Mouse (Mus musculus): ENCODE data around the gene Dicer1. TPM values are rescaled to one million over a fixed set of nuclear protein-coding genes. Genes with fewer than 3 reads are reported as not detected.
A peak's percentile ranks its signal among the peaks of the same experiment; 100 is the strongest.

Dicer1 gene
- 10 to 100 TPM; 29.9 to 34.9 TPM for total RNA-seq (2021)
- long read RNA-seq, experiment 1, partial matches to known transcripts: 6 of 11 reads
- long read RNA-seq, experiment 1, other reads (novel, unspliced or antisense): 5 of 11 reads
- long read RNA-seq, experiment 2, partial matches to known transcripts: 3 of 7 reads
- long read RNA-seq, experiment 2, other reads (novel, unspliced or antisense): 4 of 7 reads

DNA sequence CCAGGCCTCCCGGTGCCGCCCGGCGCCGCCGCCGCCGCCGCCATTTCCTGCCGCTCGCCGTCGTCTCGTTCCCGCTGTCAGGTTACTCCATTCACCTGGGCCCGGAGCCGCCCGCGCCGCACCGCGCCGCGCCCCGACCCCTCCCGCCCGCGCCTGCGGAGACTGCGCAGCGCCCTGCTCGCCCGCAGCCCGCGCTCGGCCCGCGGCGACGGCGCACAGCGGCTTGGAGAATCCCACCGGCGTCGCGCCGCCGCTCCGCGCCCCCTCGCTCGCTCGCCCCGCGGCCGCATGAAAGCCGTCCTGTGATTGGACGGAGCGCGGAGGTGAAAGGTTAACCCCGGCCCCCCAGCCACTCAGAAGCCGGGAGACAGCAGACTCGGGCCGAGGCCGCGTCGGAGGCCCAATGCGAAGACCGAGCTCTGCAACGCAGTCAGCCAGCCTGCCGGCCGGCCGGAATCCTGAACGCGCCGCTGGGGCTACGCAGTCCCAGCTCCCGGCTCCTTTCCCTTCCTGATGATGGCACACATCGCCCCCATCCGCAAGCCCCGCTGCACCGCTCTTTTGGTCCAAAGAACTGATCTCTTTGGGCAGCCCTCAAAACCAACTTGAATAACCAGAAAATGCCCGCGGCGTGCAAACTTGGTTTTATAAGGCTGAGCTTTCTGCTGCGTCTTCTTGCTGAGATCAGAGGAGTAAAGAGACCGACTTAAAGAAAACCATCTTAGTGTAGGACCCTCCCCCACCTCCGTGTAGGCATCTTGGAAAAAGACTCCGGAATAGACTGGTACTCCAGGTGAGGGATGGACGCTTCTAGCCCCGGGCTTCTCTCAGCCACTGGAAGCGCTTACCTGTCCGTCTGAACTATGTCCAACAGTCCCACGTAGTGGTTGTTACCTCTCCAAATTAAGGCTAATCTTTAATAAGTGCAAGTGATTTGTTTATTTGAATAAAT lies at the start of gene Dicer1:
Gene Dicer1 (minus strand): TSS at position 139 of the 952 bp plus-strand sequence.
- DNase-seq: peak; percentile 98
- intact Hi-C loops (cut with DNase I): no loop called here

DNA sequence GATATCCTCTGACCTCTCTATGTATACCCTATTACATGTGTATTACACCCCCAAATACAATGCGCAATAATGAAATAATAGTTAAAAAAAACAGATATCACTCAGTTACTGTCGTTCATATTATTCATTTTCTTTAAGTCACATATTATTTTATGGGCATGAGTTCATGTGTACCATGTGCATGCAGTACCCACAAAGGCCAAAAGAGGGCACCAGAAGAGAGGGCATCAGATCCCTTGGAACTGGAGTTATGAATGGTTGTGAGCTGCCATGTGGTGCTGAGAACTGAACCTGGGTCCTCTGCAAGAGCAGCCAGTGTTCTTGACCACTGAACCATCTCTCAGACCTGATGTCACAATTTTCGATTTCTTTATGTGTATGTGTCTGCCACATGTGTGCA lies 47.6 kb upstream of the Dicer1 start:
- intact Hi-C loops (cut with DNase I): no loop called here
- no peak for DNase-seq

DNA sequence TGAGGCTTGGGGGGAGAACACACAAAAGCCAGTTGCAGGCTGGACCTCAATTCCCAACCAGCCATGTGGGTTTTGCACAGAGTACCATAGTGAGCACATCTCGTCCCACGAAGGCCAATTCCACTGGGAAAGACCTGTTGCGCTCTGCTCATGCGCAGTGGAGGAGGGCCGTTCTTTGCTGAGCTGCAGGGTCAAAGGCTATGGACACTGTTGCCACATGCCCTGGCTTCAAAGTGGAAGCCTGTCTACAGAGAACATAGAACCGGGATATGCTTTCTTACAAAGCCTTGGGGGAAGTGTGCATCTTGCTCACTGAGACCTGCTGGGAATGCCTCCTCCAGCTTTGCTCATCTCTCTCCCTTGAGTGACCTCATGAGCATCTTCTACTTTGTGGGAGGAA lies 46.2 kb upstream of the Dicer1 start:
- intact Hi-C loops (cut with DNase I): no loop called here
- DNase-seq: no peak

DNA sequence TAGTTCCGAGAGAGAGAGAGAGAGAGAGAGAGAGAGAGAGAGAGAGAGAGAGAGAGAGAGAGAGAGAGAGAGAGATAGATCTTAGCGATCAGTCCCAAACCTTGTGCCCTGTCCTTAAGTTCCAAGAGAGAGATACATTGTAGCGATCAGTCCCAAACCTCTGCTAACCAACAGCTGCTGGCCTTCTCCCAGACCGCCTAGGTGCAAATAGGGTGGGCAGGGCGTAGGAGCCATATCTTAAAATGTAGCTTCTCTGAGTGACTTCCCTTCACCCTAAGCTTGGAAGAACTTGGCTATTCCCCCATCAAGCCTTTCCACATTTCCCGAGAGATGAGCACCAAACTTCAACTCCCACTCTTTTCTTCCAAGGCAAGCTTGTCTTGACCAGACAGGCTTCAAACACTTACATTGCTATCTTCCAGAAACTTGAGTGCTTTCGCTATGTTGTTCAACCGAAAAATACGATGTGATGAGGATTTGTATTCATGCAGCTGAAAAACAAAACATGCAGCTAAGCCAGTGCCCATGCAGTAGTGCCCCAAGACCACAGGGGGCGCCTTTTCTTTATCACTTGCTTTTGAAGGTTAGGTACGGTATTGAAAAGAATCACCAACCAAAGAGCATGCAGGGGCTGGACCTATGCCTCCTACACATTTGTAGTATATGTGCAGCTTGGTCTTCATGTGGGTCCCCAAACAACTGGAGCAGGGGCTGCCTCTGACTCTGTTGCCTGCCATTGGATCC lies 45.1 kb upstream of the Dicer1 start:
- no peak for DNase-seq
- intact Hi-C loops (cut with DNase I): no loop called here

DNA sequence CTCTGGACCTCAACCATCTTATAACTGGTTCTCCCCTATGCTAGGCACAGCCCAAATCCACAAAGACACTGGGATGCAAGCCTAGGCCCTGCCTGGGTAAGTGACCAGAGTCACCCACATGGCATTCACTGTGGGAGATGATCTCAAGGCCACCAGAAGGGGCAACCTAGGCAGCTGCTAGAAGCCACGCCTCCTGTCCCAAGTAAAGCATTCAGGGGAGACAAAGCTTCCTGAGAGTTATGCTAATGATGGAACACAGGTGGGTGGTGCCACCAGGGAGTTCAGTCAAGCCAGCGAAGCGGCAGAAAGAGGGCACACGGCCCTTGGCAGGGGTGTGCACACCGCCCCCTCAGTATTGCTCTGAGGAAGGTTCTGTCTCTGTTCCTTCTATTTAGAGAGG lies 43.2 kb upstream of the Dicer1 start:
- no peak for DNase-seq

DNA sequence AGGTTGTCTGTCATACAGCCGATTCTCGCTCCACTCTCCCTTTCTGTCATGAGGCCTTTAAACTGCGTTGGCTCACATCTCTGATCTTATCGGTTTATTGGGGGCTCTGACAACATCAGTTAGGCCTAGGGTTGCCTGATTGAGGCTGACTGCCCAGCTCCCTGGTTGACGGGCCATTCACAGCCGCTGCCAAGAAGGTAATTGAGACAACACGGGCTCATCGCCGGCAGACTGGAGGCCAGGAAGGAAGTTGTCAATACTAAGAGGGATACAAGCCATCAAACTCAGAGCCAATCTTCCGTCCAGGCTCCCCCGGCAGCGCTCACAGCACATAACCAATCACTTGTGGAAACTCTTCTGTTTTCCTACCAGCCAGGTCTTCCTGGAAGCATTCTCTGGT lies 41.7 kb upstream of the Dicer1 start:
- DNase-seq: peak in 1 of 2 experiments; percentile 36
- intact Hi-C loops (cut with DNase I): no loop called here

More for the DNA sequence above, 43.2 kb upstream of the Dicer1 start:
- intact Hi-C loops (cut with DNase I): no loop called here

DNA sequence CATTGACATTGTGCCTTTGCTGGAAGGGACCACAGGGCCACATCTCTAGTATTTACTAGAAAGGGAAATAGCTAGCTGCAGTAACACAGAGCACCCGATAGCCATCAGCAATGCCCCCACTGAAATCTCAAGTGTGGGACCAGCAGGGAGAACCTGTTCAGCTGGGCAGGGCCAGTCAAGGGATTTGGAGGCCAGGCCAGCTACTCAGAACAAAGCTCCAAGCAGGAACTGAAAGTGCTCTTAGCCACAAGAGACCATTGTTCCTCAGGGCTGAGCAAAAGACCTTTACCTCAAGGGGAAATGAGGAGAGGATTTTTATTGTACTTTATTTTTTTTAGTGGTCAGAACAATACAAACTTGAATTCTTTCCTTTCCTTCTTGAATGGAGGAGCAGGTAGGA lies 25.9 kb upstream of the Dicer1 start:
- intact Hi-C loops (cut with DNase I): no loop called here
- no peak for DNase-seq

DNA sequence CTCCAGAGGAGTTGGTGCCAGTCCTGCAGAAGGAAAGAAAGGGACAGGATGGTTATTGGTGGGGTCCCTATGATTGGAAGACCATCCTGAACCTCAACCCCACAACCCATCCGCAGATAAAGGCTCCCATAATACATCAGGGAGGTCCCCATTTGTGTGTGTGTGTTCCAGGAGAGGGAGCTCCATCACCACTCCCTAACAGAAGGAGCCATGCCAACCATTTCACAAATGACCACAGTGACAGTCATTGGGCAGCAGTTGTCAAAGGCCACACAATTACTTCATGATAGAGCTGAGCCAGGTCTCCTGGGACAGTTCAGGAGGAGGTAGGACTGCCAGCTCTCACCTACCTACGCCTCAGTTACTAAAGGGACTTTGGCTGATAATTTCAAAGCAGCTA lies 20.2 kb upstream of the Dicer1 start:
- intact Hi-C loops (cut with DNase I): no loop called here
- no peak for DNase-seq

DNA sequence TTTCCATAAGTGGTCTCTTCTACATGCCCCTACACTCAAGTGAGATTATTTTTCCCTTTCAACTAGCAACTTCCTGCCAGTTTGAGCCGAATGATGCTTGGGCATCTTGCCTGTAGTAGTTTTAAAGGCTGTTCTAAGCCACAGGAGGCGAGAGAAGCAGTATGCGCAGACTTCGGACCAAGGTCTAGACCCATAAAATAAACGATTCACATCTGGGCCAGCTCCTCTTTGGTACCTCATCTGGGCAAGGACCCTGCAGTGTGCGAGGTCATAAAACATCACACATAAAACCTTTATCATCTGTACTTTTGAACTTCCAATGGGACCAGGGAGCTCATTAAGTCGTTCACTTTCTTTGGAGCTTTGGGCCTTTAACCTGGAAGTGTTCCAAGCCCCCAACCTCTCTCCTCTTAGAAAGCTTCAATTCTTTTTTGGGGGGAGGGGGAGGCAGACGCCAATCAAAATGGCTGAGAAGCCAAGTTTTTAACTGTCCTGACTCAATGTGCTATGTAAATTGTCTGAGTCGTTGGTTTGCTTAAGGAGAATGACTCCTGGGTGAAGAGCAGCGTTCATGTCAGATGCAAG lies 17.5 kb upstream of the Dicer1 start:
- intact Hi-C loops (cut with DNase I): loop anchor here (2.0 kb wide), 1 partner anchor 170 kb away; no protein-coding TSS in a partner anchor

DNA sequence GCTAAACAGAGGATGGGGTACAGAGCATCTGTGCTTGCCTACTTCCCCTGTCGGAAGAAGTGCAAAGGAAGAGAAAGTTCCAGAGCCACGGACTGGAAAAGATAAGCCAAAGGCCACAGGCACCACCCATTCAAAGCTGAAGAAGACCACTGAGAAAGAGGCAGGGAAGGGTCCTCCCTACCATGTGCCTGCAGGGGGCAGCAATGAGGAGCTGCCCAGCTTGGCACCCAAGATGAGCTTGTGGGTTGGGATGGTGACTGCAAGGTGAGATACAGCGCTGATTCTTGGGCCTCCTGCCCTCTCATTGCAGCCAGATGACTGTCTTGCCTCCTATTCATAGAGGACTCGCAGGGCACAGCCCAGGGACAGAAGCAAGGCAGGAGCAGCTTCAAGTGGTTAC lies 15.4 kb upstream of the Dicer1 start:
- DNase-seq: no peak
- intact Hi-C loops (cut with DNase I): no loop called here

More for the DNA sequence above, 17.5 kb upstream of the Dicer1 start:
- DNase-seq: no peak

DNA sequence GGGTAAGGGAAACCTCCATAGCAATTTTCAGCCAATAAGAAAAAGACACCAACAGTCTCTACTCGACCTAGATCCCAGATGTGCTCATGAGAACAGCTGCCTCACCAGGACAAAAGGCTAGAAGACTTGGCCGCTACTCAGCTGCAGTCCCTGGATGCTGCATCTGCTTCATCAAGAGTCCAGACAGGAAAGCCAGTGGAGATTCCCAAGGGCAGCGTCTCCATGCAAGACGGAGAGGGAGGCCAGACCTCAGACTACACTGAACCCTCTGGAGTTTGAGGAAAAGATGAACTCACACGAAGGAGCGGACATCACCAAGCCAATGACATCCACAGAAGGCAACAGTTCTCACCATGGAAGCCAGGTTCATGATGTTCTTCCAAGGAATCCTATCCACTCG lies 14.0 kb upstream of the Dicer1 start:
- intact Hi-C loops (cut with DNase I): no loop called here
- peak; percentile 31 to 61 for DNase-seq

DNA sequence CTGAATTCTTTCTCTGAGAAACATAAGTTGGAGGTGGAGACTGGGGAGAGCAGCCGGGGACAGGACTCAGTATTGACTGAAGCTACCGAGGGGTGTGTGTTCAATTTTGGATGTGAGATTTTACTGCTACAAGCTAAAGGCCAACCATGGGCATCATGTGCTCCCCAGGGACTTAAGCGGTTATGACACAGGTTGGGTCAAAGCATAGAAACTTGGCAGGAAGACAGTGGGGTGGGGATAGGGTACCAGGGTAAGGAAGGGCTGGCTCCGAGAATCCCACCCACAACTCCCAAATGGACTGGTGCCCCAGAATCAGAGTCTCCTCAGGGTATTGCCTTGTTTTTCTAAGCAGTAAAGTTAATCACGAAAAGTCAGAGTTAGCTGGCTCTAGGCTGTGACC lies 13.4 kb upstream of the Dicer1 start:
- no peak for DNase-seq
- intact Hi-C loops (cut with DNase I): no loop called here

DNA sequence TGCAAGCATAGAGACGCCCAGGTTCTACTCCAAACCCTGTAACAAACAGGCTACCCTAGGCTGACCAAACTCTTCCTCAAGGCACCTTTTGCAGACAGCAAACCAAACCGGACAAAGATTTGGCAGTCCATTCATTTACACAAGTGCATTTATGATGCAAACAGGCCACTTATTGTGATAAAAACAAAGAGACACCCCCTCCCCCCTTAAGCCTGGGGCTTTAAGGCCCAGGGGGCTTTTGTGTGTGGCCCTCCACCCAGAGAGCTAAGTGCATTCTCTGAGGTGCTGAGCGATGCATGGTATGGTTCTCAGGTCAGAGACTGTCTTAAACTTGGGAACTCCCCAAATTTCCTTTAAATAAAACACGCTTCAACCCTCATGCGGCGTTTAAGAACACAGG lies 12.2 kb upstream of the Dicer1 start:
- no peak for DNase-seq
- intact Hi-C loops (cut with DNase I): no loop called here

DNA sequence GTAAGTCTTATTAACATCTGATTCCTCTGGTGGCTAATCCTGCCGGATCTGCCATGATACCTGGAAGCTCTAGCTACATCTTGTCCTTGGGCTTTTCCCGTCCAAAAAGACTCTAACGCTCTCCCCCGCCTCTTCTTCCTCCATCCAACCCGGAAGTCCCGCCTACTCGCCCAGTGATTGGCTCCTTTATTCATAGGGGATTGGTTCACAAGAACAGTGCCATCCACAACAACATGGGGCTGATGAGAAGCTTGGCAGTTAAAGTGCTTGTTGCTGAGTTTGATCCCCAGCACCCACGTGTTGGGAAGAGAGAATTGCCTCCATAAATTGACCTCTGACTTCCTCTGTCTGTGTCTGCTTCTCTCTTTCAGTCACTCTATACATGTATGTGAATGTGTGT lies 9.7 kb upstream of the Dicer1 start:
- DNase-seq: no peak
- intact Hi-C loops (cut with DNase I): no loop called here

DNA sequence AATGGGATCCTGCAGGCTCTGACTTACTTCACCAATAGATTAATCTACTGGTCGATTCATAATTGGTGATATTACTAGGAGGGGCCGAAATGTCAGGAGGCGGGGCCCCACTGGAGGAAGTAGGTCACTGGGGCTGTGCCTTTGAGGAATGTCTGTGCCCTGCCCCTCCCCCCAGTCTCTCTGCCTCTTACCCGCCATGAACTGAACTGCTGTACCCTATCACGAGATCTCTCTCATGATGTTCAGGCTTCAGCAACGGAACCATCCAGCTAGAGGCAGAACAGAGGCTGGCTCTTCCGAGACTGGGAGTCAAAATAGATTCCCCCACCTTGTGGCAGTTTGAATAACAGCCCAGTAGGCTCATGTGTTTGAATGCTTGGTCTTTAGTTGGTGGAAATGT lies 6.3 kb upstream of the Dicer1 start:
- intact Hi-C loops (cut with DNase I): no loop called here
- no peak for DNase-seq

DNA sequence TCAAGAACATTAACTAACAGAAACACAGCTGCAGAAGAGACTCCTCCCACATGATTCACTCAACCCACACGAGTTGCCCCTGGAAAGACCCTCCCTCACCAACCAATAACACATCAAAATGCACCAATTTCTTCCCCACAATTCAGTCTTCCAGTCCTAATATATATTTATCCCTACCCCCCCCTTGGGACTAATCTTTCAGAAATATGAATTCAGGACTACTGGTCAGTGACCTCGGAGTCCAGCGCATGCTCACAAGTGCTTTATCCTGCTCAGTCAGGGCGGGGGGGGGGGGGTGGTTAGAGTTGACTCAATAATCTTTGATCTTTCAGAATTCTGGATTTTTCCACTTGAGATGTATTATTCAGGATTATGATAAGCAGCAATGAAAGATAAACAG lies 1.9 kb upstream of the Dicer1 start:
- DNase-seq: no peak
- intact Hi-C loops (cut with DNase I): no loop called here

DNA sequence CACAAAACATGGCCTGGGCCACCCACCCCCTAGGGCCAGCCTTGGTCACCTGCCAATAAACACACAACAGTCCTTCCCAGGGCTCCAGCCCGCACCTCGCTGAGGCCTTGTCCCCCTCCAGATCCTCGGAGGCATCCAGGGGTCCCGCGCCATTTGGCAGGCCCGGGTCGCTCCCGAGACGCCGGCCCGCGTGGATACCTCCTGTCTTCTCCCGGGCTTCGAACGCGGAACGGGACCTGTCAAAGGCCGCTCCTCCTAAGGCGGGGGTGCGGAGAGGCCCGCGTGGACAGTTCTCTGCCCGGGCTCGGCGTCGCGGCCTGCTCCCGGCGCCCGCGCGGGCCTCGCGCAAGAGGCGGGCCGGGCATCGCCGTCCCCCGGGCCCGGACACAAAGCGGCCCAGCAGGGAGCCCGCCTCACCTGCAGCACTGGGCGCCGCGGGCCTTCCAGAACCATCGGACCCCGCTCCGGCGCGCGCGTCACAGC lies 380 bp downstream of the Dicer1 start:
- intact Hi-C loops (cut with DNase I): no loop called here
- DNase-seq: peak in 1 of 2 experiments; percentile 14

DNA sequence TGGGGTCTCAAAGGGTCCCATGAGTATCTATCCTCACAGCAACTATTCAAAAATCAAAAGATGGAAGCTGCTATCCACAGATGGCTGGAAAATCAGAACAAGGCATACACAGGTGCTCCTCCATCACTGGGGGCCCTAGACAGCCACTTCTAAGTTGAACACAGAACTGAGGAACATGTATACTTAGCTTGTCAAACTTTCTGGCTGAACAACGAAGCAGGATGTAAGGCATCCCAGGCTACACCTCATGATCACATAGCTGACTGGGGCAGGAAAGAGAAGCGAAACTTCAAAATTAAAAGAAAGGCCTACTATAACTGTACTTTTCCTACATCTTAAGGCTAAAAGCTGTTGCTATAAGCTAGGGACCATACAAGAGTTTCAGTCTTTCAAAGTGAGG lies 2.8 kb downstream of the Dicer1 start:
- intact Hi-C loops (cut with DNase I): no loop called here
- no peak for DNase-seq

DNA sequence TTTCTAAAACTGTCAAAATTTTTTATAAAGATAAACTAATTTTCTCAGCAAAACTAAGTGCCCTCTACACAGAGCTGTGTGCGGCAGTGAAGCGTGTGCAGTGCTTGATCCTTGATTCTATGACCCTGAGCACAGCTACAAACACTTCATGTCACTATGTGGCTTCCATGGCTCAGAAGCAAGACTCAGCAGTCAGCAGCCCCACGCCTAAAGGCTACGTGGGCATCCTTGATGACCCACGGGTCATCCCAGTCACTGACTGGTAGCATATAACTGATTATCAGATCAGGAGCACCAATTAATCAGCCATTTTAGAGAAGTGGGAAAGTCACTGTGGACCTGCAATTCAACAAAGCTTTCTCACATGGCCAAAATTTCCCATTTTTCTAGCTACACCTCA lies 4.5 kb downstream of the Dicer1 start:
- intact Hi-C loops (cut with DNase I): no loop called here
- no peak for DNase-seq

DNA sequence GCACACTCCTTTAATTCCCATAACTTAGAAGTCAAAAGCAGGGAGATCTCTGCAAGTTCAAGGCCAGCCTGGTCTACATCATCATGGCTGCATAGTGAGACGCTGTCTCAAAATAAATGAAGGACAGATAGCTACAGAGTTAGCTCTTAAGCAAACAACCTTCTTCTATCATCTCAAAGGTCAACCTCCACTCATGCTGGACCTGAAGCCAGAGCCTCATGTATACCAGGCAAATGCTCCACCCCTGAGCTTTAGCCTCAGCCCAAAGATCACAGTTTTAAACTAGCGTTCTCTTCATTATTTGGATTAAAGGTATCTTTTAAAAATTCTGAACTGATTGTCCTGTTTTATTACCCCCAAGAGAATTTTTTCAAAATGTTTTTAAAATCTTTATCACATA lies 5.2 kb downstream of the Dicer1 start:
- no peak for DNase-seq
- intact Hi-C loops (cut with DNase I): no loop called here

DNA sequence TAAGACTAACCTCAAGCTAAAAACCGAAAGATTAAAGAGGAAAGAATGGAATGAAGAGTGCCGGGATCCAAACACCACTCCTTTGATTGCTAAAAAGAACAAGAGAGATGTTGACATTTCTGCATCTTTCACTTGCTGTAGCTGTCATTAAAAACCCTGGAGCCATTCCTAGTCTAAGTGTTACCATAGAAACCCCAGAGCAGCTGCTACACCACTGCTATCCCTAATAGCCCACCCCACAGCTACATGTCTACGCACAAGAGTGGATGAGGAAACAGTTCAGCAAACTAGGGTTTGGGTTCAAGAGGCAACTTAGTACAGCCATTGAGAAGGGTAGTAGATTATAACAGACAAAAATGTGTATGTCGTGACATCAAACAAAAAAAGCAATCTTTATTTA lies 8.1 kb downstream of the Dicer1 start:
- intact Hi-C loops (cut with DNase I): no loop called here
- no peak for DNase-seq
